Mouse (Mus musculus) testis, adult 2 months (tissue): ENCODE results near the gene Yrdc.

ENCODE experiments used
- CTCF ChIP-seq: fragments of 200-500 bp; IDR thresholded peaks from 2 replicates; pipeline ENCODE4 v1.5.1; 2012; ENCODE audit warnings: low read depth, mild to moderate bottlenecking, inconsistent platforms, low read length, moderate library complexity; ENCODE audit not compliant: control insufficient read depth, insufficient read depth, insufficient replicate concordance
- POLR2A ChIP-seq: fragments of 200-500 bp; IDR thresholded peaks from 2 replicates; pipeline ENCODE4 v1.6.1; 2012; ENCODE audit warnings: low read depth, mild to moderate bottlenecking, inconsistent platforms, low read length, moderate library complexity; ENCODE audit not compliant: control insufficient read depth

- TF ChIP-seq POLR2A (no peak), CTCF (no peak)
These were observed 20.8 kb upstream of the Yrdc start for GRCm38 (mm10) chr4:124829671-124830070.
